Mouse (Mus musculus) erythroid progenitor cell, adult 5-6 weeks (primary cell): Measurements from ENCODE around the gene Gadl1. TPM values are rescaled to one million over a fixed set of nuclear protein-coding genes. Genes with fewer than 3 reads are reported as not detected.

Experiments
- ATAC-seq: replicated peaks from 2 replicates; pipeline ENCODE4 v1.8.0; 2016; ENCODE audit warnings: moderate number of reproducible peaks, mild to moderate bottlenecking, moderate TSS enrichment, inconsistent platforms; ENCODE audit not compliant: poor library complexity, low FRiP score, severe bottlenecking
- total RNA-seq, 2 experiments: library from RNA; stranded (forward) in 1 of 2; stranded (reverse) in 1 of 2; fragments of 150-400 nt in 1 of 2; fragments of 186-747, 209-891 nt in 1 of 2; gene quantifications; 2 replicates each; pipeline versions ENCODE4 v1.2.3 to v1.2.4; 2015 to 2017; ENCODE audit warnings: low replicate concordance in 2 of 2

Gene Gadl1
- total RNA-seq, 2 experiments from 2014 or later: not detected

DNA sequence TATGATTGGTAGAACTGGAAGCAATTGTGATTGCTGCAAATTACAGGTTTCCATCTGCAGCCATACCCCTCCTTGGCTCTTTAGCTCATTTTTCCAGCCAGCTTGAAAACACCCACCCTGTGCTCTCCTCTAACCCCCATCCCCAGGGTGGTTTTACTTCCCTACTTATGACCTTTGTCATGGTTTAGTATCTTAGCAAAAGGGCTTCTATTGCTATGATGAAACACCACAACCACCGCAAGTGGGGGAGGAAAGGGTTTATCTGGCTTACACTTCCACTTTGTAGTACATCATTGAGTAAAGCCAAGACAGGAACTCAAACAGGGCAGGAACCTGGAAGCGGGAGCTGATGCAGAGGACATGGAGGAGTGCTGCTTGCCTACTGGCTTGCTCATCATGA, 168.2 kb downstream of the Gadl1 start:
- ATAC-seq: no peak

DNA sequence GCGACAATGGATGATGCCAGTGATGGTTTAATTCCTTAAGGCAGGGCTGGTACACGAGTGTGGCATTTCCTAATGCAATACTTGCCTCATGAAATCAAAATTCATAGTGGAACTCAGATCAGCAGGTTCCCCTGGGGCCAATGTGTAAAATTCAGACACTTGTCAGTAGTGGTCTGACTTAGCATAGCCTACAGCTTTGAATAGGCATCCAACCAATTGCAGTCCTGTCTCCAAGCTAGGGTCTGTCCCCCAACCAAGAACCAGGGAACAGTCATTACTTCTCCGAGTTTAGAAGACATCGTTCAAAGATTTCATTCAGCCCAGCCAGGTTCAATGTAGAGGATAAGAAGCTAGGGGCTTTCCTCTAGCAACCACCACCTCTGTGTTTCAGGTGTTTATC, 172.5 kb downstream of the Gadl1 start:
- no peak for ATAC-seq

DNA sequence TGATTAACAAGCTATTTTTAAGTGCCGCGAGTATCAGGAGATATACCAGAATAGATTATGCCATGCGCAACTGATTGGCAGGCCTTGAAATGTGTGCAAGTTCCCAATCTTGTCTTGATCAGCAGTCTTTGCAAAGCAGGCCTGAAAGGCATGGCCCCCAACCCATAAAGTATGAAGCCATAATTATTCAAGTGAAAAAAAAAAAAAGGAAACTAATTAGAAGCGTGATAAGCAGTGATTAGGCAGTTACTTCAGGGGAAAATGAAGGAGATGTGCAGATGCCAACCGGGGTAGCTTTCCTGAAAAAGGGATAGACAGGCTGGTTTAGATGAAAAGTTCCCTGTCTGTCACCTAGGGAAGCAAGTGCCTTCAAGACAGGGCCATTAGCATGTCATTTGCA, 174.0 kb downstream of the Gadl1 start:
- no peak for ATAC-seq

DNA sequence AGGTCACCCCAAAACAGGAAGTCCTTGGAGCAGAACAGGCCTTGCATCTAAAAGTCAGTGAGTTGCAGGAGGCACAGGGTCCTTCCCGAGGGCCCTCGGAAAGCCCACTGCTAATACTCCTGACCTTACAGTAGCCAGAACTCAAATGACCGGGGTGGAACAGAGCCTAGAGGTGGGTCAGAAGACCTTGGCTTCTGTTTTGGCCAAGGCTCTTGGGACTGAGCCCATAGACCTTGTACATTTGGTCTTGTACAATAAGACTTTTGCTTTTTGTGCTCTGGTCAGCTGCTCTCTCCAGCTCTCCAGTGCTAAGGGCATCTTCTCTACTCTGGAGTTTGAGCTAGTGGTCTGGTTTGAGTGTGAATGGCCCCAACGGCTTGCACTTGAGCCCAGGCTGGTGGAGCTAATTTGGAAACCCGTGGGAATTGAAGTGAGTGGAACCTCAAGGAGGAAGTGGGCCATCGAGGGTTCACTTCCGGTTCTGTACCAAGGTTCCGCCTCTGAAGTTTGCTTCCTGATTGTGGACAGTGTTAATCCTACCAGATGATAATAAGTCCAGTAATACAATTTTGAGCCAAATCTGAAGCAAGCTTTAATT, 174.6 kb downstream of the Gadl1 start:
- ATAC-seq: no peak

DNA sequence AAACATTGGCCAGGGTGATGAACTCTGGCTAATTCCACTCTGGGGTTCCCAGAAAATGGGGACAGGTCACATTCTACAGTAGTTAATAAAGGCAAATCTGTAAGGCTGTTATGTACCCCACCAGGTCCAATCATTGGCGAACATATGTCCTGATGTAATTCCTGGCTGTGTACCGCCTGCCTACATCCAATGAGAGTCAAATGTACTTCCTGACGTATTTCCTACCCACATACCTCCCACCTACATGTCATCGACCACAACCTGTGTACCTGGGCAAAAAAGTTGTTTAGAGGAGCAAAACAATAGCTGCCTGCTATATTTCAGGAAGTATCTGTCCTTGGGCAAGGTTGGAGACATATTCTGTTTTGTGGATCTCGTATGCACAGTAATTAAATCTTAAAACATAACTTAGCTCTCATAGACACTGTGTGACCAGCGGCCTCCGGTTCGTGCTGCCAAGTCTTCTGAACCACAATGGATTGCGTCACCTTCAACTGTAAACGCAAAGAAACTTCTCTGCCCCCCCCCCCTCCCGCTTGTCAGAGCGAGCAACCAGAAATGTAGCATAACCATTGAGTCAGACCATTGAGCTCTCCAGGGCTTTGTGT, 175.2 kb downstream of the Gadl1 start:
- no peak for ATAC-seq

DNA sequence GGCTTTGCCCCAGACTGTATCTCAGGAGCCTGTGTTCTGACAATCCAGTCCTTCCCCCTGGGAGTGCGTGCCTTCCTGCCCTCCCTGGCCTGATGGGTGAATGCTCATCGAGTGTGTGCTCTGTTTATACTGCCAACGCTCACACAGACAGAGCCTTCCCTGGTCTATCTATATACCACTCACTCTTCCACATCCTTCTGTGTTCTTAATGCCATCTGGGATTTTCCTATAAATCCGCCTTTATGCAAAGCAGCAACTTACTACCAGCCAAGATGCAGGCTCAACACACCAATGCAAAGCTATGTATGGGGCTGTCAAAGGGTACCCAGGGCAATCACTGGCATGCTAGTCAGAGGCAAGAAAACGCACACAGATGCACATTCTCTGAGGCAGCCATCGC, 176.7 kb downstream of the Gadl1 start:
- ATAC-seq: no peak

DNA sequence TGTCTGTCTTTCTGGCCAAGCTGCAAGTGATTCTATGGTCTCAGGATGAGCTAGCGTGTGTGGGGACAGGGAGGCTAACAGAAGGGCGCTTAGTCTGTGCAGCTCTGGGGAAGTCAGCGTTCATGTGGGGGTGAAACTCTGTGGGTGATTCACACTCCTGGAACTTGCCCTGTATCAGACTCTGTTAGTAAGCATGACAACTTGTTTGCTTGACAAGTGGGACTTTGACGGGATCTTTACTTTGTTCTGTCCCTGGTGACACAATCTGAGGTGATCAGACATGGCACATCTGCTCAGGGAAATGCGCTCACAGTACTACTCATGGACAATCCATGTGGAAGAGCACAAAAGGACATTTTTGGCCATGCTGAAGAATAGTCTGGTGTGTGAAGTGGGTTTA, 178.0 kb downstream of the Gadl1 start:
- no peak for ATAC-seq

DNA sequence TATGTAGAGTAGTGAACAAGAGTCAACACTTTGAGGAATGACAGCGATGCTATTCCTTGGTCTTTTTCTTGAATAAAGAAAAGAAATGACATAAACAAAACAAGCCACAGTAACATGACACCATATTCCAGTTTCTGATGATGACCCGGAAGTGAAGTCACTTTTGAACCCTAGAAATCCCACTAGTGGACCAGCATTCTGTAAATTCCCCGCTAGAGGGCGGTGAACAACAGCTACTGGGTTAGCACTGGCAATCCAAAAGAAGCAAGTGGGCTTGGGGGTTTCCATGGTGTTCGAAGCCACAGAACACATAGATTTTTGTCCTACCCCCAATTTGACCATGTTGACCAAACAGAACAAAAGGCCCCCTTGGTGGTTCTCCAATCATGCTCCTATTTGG, 178.6 kb downstream of the Gadl1 start:
- no peak for ATAC-seq

DNA sequence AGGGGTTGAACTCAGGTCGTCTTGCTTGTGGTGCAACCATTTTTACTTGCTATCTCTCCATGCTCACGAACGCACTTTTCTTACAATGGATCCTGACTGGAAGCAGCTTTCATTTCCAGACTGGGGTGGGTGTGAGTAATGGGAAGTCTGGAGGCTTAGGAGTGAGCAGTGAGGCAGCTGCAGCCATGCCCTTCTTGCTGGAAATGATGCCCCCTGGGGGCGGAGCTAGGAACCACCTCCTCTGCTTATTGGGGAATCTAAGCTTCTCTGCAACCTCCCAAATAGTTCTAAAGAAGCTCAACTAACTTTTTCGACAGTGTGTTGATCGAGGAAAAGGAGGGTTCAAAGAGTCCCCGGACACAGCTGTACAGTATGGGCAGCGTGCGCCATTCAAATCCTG, 179.7 kb downstream of the Gadl1 start:
- no peak for ATAC-seq

DNA sequence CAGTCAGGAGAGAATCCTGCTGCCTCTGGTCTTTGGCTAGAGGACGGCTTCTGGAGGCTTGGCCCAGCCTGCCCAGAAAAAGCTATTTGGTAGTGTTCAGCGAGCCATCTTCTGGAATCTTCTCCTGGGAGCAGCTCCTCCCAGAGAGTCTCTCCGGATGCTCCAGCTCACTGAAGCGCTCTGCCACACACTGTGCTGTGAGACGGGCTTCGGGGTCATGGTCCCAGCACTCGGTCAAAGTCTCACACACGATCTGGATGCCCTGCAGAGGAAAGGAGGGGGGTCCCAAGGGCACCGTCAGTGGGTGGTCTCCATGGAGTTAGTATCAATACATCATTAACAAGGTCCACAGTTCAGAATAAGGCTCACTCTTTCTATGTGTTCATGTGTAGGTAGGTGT, 181.0 kb downstream of the Gadl1 start:
- no peak for ATAC-seq

DNA sequence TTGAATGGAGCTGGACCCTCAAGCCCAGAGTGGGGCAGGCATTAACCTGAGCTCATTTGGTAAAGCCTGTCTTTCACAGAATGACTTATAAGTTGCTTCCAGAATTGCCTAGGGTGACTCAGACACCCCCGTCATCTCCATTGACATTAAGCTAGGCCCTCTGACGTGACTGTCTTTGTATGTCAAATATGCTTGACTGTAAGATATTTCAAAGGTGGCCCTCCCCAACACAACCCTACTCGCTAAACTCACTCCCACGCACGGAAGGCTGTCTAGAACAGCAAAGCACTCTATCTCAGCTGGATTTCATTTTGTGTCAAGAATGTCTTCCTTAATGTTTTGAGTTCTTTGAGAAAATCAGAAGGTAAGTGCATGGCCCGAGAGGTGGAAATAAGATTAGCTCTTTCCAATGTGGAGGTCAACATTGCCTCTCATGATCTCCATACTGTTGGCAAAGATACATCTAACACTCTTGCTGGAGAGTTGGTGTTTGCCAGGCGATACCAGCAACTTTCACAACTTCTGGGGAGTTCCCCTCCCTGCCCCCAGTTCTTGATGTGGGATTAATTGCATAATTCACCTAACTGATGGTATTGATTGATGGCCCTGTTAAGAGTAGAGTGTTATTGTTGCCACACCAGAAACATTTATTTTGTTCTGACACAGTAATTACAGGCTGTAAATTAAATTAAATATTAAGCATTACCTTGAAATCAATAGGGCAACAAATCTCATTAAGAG, 182.0 kb downstream of the Gadl1 start:
- no peak for ATAC-seq

DNA sequence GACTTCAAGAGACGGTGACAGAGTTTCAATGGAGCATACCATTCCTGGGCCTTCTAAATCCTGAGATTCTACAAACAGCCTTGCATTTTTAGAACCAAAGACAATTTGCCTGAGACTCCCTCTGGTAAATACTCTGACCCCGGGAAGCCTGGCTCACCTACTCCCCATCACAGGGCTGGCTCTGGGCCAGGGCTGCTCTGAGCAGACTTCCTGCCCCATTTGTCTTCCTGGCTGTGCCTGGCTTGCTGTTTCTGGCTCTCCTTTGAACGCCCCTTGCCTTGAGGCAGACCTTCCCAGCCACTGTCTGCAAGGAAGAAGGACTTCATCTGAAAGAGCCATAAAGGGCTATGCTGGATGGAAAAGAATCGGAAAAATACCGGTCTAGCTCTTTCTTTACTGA, 182.7 kb downstream of the Gadl1 start:
- no peak for ATAC-seq

DNA sequence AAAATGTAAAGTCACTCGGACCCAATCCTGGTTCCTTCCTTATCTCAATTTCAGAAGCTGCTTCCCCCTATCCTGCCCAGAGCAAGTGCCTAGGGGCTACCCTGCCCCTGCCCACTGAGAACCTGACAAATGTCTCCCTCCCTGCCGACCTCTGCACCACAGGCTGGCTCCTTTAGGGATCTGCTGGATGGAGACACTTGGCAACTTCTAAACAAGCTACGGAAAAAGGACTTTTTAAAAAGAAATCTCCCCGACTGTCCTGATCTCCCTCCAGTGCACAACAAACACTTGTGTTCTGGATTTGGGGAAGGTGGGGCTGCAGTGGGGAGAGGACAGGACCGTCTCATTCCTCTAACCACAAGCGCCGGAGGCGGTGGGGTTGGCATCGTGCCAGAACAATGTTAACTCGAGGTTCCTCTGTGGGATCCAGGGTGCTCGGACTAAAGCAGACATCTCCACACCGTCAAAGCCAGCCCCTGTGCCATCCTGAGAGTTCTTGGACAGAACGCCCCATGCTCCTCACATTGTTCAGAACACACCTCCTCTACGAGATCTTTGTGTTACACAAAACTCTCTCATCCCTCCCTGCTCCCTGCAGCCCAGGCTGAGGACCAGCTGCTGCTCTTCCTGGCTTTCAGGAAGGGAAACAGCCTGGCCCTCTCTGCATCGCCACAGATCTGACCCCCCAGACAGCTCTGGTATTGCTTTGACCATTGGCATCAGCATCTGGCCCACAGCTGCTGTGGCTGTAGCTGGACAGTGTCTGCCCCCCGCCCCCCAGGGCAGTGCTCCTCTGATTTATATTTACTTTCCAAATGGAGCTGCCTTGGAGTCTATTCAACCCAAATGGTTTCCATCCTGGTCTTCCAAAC, 189.7 kb downstream of the Gadl1 start:
- ATAC-seq: no peak

DNA sequence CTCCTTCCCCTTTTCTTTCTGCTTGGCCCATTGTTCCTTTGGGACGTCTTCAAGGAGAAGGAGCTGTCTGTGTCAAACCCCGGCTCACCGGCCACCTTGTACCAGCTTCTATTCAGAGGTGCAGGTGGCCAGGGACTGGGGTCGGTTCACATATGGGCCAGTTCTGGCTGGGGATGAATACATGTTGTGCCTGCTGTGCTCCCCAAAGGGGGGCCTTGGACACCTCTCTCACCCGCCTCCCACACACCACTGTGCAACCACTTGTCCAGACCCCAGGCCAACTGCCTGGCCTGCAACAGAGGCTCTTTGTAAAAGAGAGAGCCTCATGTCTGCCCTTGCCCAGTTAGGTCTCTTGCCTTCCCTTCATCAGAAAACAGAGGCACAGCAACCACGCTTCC, 190.3 kb downstream of the Gadl1 start:
- ATAC-seq: no peak

DNA sequence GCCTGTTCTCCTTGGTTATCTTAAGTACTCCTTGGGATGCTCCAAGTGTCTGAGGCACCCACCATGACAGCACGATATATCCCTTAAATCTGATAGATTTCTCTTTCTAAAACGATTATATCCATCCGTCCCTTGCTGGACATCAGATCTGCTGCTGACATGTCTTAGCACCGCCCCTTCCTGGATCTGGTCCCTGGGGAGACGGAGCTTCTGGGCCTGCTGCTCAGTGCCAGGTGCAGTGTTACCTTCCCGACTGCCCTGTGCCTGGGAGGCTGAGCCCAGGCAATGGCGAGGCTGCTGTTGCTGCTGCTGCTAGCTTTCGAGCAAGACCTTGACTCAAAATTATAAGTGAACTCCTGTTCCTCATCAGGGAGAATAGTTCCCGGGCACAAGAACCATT, 190.8 kb downstream of the Gadl1 start:
- ATAC-seq: no peak

DNA sequence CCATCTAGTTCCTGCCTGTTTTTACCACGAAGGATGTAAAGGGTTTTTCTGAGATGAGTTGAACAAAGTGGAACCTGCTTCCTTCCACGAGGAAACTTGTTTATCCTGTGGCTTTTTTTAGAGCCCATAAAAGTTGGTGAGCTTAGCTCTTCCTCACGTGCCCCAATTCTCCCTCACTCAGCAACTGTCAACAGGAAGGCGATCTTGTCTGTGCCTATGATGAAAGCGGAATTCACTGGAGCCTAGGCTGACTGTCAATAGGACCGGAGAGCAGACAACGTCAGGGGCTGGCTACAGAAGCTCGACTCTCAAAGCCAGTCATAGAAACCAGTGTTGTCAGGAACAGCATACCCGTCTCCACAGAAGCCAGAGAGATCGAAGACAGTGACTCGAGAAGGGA, 192.6 kb downstream of the Gadl1 start:
- ATAC-seq: no peak

DNA sequence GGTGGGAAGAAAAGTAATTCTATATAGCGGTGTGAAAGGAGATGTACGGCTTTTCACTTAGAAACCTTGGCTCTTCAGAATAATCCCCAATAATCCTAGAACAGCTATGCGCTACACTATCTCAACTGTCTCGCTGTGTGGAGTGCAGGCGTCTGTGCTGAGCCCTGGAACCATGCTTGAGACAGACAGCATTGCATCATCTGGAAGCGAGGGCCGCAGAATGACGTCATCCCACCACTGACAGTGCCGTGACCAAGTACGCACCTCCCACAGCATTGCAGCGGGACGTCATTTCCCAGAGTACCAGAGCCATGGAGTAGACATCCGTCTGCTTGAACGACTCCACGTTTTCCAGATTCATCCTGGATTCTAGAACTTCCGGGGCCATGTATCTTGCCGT, 195.5 kb downstream of the Gadl1 start:
- ATAC-seq: no peak

DNA sequence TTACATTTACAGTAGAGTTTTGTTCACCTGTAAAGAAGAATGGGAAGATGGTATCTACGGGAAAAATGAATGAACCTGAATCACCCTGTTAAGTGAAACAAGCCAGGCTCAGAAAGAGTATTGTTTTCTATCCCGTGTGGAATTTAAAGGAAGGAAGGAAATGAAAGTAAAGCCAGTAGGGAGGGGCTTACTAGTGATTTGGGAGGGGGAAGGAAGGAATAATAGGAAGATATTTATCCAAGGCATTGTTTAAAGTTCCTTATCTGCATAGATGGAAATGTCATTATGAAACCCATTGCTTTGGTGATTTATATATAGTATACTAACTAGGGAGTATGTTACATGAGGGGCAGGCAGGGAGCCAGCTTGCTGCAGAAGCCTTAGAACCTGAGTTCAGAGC, 199.5 kb downstream of the Gadl1 start:
- no peak for ATAC-seq

DNA sequence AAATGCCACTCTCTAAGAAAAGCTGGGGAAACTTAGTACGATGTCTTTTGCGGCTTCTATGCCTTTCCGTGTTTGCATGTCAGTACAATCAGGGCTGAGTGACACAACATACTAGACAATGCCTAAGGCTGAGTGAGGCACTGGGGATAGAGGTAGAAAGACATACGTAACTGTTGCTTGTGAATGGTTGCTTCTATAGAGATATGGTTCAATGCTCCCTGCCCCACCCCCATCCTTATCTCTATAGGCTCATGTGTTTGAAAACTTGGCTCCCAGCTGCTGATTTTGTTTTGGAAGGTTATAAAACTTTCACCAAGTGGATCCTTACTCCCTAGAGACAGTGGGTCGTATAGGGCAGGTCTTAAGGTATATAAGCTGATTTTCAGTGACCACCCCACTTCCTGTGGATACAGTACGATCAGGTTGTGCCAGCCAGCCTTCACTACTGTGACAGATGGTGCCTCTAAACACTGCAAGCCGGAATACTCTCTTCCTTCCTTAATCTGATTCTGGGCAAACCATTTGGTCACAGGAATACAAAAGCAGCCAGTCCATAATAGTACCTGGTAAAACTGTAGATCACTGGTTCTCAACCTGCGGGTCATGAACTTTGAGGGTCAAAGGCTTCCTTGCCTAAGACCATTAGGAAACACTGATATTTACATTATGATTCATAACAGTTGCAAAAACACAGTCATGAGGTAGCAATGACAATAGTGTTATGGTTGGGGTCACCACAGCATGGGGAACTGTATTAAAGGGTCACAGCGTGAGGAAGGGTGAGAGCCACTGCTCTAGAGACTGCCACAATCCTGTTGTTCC, 202.1 kb downstream of the Gadl1 start:
- ATAC-seq: no peak

DNA sequence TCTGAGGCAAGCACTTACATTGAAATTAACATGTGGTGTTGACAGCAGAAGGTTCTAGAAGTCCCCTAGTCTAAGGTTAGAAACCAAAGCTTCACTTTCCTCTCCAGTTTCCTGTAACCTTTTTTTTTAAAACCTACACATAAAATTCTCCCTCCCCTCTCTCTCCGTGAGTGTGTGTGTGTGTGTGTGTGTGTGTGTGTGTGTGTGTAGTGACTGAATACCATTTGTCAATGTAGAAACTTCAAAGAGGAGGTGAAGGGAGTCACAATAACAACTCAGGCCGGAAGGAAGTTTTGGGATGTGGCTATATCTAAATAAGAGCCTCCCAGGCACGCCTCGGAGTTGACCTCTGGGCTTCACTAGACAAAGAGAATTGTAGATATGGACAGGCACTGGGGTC, 205.1 kb downstream of the Gadl1 start:
- no peak for ATAC-seq
